Mouse (Mus musculus) C2C12 (cell line): ENCODE results near the gene Tyrp1. TPM values are rescaled to one million over a fixed set of nuclear protein-coding genes. Genes with fewer than 3 reads are reported as not detected.

Experiments
- H3K27me3 ChIP-seq: one replicate; pipeline ENCODE4 v1.6.1; 2011; ENCODE audit not compliant: control insufficient read depth, insufficient read depth, insufficient read length
- H3K36me3 ChIP-seq: one replicate; pipeline ENCODE4 v1.6.1; 2011; ENCODE audit not compliant: control insufficient read depth, insufficient read depth
- H3K4me3 ChIP-seq: one replicate; pipeline ENCODE4 v1.5.1; 2011; ENCODE audit warnings: mild to moderate bottlenecking, control low read depth; ENCODE audit not compliant: poor library complexity, insufficient read depth, severe bottlenecking
- H3K79me2 ChIP-seq: one replicate; pipeline ENCODE4 v1.6.1; 2011; ENCODE audit not compliant: control insufficient read depth, insufficient read depth
- H3K79me3 ChIP-seq: one replicate; pipeline ENCODE4 v1.6.1; 2011; ENCODE audit warnings: low read depth, control low read depth
- H3ac ChIP-seq: one replicate; pipeline ENCODE3; 2011; ENCODE audit warnings: low read depth; ENCODE audit not compliant: control insufficient read depth, insufficient read length
- CEBPB ChIP-seq: IDR thresholded peaks from one replicate; pipeline ENCODE4 v1.6.1; 2011; ENCODE audit warnings: low read depth, mild to moderate bottlenecking, control low read depth, moderate library complexity
- CTCF ChIP-seq: IDR thresholded peaks from one replicate; pipeline ENCODE4 v1.5.1; 2011; ENCODE audit not compliant: control insufficient read depth, insufficient read depth, insufficient read length
- FOSL1 ChIP-seq: IDR thresholded peaks from one replicate; pipeline ENCODE4 v1.8.0; 2011; ENCODE audit warnings: mild to moderate bottlenecking, low read length; ENCODE audit not compliant: poor library complexity, insufficient read depth, severe bottlenecking
- MAX ChIP-seq: IDR thresholded peaks from one replicate; pipeline ENCODE4 v1.6.1; 2011; ENCODE audit warnings: mild to moderate bottlenecking, control low read depth
- MYOD1 ChIP-seq: IDR thresholded peaks from one replicate; pipeline ENCODE4 v1.6.1; 2011; ENCODE audit warnings: low read depth; ENCODE audit not compliant: control insufficient read depth, insufficient read length
- MYOG ChIP-seq: IDR thresholded peaks from one replicate; pipeline ENCODE4 v1.6.1; 2011; ENCODE audit not compliant: control insufficient read depth, insufficient read length; ENCODE audit errors: extremely low read depth
- USF1 ChIP-seq: IDR thresholded peaks from one replicate; pipeline ENCODE4 v1.6.1; 2011; ENCODE audit warnings: low read depth, mild to moderate bottlenecking, control low read depth, moderate library complexity
- long read RNA-seq, 2 experiments: library from polyadenylated mRNA; unstranded; transcript quantifications; one replicate each; pipeline ENCODE4 v2.0.0; 2019 to 2020
- polyA plus RNA-seq: library from polyadenylated mRNA; unstranded; fragments of >200 nt; fragmentation: generic; extraction: Trizol; gene quantifications from one replicate; pipeline ENCODE4 v1.2.1, GENCODE M21; 2012; ENCODE audit warnings: missing spikeins

Gene Tyrp1
- not detected for polyA plus RNA-seq
- long read RNA-seq, experiment 1 = 0 reads
- long read RNA-seq, experiment 2 = 0 reads

GRCm38 (mm10) chr4:80834050-80834449 lies at the start of gene Tyrp1:
Gene Tyrp1, plus strand, starts transcription at chr4:80834123.
- H3K79me2 ChIP-seq = no peaks in the 10 kb centered on the region
- TF ChIP-seq CTCF = no peak
- TF ChIP-seq USF1 = no peak
- TF ChIP-seq MYOD1 = no peak
- TF ChIP-seq CEBPB = no peak
- TF ChIP-seq FOSL1 = no peak
- TF ChIP-seq MAX = no peak
- no peak for TF ChIP-seq MYOG
- H3K36me3 ChIP-seq = no peaks in the 10 kb centered on the region
- no peak within 1 kb of the TSS for H3K4me3 ChIP-seq
- no peaks in the 10 kb centered on the region for H3K27me3 ChIP-seq
- no peak within 1 kb of the TSS for H3ac ChIP-seq
- no peaks in the 10 kb centered on the region for H3K79me3 ChIP-seq

- TF ChIP-seq FOSL1 (no peak), MYOG (no peak), MAX (no peak), CTCF (no peak), CEBPB (no peak), MYOD1 (no peak), USF1 (no peak)
- H3K36me3 ChIP-seq = no peaks in the 10 kb centered on the region
Measured at GRCm38 (mm10) chr4:80788339-80788738, 45.6 kb upstream of the Tyrp1 start.

GRCm38 (mm10) chr4:80819511-80819910 lies 14.4 kb upstream of the Tyrp1 start:
- H3ac ChIP-seq = no peak overlapping the region
- H3K4me3 ChIP-seq = no peak overlapping the region
- no peaks in the 10 kb centered on the region for H3K79me2 ChIP-seq
- H3K79me3 ChIP-seq = no peaks in the 10 kb centered on the region
- no peaks in the 10 kb centered on the region for H3K27me3 ChIP-seq
- TF ChIP-seq MAX (no peak), MYOG (no peak)
- H3K36me3 ChIP-seq = no peaks in the 10 kb centered on the region

More at GRCm38 (mm10) chr4:80788339-80788738, 45.6 kb upstream of the Tyrp1 start:
- no peak overlapping the region for H3ac ChIP-seq
- H3K79me3 ChIP-seq = no peaks in the 10 kb centered on the region
- H3K4me3 ChIP-seq = no peak overlapping the region
- no peaks in the 10 kb centered on the region for H3K79me2 ChIP-seq
- H3K27me3 ChIP-seq = no peaks in the 10 kb centered on the region

GRCm38 (mm10) chr4:80821945-80822344 lies 12.0 kb upstream of the Tyrp1 start:
- Histone ChIP-seq H3K27me3 (no peaks in the 10 kb centered on the region), H3K79me2 (no peaks in the 10 kb centered on the region), H3ac (no peak overlapping the region), H3K4me3 (no peak overlapping the region), H3K36me3 (no peaks in the 10 kb centered on the region), H3K79me3 (no peaks in the 10 kb centered on the region)
- TF ChIP-seq CEBPB (no peak), MYOG (no peak), MYOD1 (no peak), FOSL1 (no peak), USF1 (no peak), CTCF (no peak), MAX (no peak)

- Histone ChIP-seq H3ac (no peak overlapping the region), H3K79me2 (no peaks in the 10 kb centered on the region), H3K4me3 (no peak overlapping the region), H3K27me3 (no peaks in the 10 kb centered on the region), H3K36me3 (no peaks in the 10 kb centered on the region), H3K79me3 (no peaks in the 10 kb centered on the region)
- no peak for TF ChIP-seq MAX
- no peak for TF ChIP-seq USF1
- TF ChIP-seq MYOD1 = no peak
- no peak for TF ChIP-seq MYOG
- TF ChIP-seq CTCF = no peak
- TF ChIP-seq CEBPB = no peak
- TF ChIP-seq FOSL1 = no peak
Measured at GRCm38 (mm10) chr4:80828232-80828631, 5.7 kb upstream of the Tyrp1 start.

- no peaks in the 10 kb centered on the region for H3K27me3 ChIP-seq
- no peak for TF ChIP-seq USF1
- no peak for TF ChIP-seq MYOG
- TF ChIP-seq MAX = no peak
- no peak for TF ChIP-seq MYOD1
- no peak for TF ChIP-seq CEBPB
- TF ChIP-seq FOSL1 = no peak
- TF ChIP-seq CTCF = no peak
- H3K4me3 ChIP-seq = no peak overlapping the region
- no peaks in the 10 kb centered on the region for H3K79me2 ChIP-seq
- H3ac ChIP-seq = no peak overlapping the region
- H3K79me3 ChIP-seq = no peaks in the 10 kb centered on the region
- no peaks in the 10 kb centered on the region for H3K36me3 ChIP-seq
Measured at GRCm38 (mm10) chr4:80839317-80839716, 5.4 kb downstream of the Tyrp1 start.
